Mouse (Mus musculus) kidney, postnatal 10 days (tissue): ENCODE results near the gene Krtap11-1.

ENCODE experiments used
- DNase-seq: peaks from one replicate; pipeline ENCODE4 v3.0.0; 2021; ENCODE audit warnings: mixed read lengths

Krtap11-1 gene

DNA sequence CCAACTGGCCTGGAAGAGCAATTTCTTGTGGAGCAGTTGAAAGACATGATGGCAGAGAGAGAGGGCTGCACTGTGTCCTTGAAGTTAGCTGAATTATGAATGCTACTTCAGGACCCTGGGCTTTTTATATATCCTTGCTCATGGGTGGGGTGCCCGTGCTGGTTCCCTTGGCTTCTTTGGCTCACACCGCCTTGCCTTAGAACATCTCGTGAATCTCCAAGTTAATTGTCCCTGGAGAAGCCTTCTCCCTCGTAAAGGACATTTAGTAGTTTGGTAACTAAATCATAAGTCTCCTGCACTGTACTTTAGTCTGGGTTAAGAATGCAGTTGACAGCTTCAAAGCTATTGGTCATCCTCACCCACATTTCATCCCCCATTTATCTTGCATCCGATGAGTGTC, at the start of gene Krtap11-1:
Gene Krtap11-1 (minus strand): TSS at position 101 of the 400 bp plus-strand sequence.
- no peak for DNase-seq

DNA sequence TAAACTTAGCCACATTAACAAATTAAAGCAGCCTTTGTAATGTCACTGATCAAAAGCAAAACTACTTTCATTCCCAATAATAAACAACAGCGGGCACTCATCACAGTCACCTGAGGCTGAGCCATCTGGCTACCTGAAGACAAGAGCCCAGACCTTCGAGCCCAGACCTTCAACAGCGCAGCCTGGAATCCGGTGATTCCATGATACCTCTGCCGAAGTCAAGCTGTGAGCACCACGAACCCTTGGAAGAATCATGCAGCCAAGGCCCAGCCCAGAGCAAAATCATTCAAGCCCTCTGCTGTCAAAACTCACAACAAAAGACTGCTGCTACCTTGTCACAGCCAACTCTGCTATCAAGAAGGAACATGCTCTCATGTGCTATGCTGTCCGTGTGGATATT, 47.2 kb upstream of the Krtap11-1 start:
- no peak for DNase-seq

DNA sequence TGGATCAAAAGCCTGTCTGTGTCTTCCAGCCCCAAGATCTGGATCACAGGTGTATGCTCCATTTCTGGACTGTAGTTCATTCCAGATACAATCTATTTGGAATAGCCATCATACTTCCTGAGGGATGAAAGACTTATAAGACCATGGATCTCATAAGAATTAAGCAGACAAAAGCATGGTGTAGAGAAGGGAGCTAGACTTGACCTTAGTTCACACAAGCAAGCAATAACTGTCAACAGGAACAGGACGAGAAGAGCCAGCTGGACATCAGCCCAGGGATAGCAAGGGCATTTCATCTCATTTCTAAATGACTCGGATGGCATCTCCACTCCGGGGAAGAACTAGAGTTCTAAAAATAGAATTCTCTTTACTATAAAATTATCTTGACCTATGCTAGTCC, 46.3 kb upstream of the Krtap11-1 start:
- peak; percentile 21 for DNase-seq

DNA sequence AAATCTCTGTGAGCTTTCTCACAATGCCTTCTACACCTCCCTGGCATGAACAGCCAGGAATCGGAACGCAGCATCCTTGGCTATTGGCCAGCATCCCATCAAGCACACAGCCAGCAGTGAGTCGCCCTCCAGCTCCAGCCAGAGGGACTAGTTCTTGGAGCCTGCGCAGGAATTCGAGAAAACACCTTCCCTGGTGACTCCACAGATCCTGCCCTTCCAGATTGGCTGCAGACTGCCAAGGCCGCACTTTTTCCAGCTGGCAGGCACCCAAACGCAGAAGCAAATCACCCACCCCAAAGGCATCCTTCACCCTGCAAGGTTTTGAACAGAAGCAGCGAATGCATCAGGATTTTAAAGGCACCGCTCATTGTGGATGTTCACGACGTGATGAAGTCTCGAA, 42.7 kb upstream of the Krtap11-1 start:
- DNase-seq, result peak; percentile 6

DNA sequence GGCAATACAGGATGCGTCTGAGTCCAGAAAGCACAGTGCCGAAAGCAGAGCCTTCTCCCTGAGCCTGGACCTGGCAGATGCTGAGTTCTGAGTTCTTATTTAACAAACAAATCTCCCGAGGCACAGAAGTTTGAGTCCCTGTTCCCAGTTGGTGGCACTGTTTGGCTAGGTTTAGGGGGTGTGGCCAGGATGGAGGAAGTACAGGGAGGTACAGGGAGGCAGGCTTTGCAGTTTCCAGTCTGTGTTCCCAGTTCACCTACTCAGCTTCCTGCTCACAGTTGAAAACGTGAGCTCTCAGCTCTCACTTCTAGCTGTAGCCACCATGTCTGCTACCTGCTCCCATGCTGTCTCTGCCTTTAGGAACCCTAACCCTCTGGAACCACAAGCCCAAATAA, 37.8 kb upstream of the Krtap11-1 start:
- no peak for DNase-seq

DNA sequence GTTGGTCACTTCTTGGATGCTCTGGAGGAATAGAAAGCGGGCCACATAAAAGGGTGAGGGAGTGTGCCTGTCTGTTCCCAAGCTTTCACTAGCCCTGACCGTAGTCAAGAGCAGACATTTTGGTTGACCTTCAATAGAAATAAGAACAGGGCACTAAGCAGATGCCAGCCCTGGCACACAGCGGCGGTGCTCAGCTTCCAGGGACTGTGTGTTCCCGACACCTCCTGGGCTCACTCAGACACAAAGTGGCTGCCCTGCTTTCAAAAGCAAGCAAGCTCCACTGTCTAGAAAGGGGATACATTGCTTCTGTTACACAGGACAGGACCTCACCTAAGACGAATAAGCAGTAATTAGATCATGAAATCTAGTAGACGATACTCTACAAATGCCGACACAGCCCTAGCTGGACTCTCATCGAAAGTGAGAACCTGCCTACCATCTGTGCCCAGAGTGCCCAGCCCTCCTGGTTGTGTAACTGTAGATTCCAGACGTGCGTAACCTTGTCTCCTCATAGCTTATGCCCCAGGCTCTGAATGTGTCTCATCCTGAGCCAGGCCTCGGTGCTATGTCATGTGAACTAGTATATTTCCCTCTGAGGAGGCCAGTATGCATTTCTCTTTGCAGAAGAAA, 37.3 kb upstream of the Krtap11-1 start:
- DNase-seq, result no peak

DNA sequence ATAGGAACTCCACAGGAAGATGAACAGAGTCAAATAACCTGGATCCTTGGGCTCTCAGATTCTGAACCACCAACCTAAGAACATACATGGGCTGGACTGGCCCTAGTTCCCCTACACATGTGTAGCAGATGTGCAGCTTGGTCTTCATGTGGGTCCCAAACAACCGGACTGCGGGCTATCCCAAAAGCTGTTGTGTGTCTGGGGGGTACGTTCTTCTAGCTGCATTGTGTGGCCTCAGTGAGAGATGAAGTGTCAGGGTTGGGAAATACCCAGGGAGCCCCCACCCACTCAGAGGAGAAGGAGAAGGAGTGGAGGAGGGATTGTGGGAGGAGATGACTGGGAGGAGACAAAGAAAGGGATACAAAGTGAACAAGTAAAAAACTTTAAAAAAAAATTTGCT, 36.0 kb upstream of the Krtap11-1 start:
- DNase-seq, result no peak

DNA sequence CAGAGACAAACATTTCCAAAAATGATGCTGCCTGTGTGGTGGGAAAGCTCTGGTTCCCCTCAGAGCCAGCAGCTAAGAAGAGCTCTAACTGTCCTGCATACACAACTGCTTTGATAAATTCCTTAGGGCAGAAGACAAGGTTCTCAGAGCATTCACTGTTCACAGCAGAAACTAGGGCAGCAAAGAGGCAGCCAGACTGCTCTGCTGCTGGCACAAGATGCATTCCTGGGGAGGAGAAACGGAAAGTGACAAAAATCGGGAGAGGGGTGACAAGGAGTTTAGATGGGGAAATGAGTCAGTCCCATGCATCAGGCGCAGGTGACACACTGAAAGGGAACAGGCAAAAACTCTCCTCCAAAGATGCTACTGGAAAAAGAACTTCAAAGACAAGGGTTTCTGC, 16.2 kb upstream of the Krtap11-1 start:
- no peak for DNase-seq

DNA sequence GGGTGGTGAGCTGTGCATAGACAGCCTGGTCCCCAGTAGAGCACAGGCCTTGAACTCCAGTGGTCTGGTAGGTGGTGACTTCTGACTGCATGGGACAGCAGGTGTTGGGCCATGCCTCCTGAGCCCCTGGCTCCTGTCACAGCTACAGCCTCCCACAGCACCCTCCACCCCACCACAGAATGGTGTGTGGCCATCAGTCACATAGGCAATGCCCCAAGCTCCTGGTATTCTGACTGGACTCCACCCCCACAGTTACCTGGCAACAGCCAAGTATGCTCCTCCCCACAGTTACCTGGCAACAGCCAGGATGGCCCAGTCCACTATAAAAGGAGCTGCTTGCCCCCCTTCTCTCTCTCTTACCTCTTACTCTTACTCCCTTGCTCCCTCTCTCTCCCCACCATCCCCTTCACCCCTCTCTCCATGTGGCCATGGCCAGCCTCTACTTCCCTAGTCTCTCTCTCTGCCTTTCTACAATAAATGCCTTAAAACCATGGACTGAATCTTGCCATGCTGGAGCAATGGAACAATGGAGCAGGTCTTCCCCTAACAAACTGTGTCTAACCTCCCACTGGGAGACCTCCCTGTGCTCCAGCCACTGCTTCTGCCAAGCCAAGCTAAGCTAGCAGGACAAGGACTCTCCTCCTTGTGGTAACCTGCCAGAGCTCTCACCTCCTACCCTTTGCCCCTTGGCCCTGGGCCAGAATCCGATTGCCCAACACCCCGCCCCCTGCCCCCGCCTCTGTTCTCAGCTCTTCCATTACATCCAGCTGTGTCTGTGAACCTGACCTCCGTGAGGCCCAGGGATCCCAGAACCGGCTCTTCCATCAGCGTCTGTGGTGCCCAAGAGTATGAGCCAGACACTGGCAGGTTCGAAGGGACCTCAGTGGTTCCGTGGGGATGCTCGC, 14.9 kb upstream of the Krtap11-1 start:
- peak; percentile 17 for DNase-seq

DNA sequence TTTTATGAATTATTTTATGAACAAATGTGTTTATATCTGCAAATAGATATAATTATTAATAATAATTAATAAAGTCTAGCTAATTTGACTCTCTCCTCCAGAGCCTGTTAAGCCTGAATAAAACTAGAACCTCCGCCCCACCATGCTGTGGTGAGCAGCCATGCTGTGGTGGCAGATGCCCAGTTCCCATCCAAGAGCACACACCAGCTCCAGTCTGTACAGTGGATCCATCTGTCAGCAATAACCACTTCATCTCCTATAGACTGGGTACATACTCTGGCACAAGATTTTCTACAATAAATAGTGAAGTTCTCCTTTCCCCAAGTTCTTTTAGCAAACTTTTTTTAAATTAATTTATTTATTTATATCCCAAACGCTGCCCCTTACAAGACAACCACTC, 10.7 kb upstream of the Krtap11-1 start:
- DNase-seq, result no peak

DNA sequence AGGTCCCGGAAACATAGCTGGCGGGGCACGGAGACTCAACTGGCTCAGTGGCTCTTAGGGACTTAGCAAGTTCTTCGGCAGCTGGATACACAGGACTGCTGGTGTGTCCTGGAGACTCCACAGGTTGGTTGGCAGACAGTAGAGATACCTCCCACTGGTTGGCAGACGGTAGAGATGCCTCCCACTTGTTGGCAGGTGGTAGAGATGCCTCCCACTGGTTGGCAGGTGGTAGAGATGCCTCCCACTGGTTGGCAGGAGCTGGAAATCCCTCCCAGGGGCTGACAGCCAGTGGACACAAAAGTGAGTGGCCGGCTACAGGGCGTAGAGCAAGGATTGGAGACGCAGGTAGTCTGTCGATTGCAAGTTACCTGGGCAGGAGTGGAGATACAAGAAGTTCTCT, 467 bp downstream of the Krtap11-1 start:
- no peak for DNase-seq

DNA sequence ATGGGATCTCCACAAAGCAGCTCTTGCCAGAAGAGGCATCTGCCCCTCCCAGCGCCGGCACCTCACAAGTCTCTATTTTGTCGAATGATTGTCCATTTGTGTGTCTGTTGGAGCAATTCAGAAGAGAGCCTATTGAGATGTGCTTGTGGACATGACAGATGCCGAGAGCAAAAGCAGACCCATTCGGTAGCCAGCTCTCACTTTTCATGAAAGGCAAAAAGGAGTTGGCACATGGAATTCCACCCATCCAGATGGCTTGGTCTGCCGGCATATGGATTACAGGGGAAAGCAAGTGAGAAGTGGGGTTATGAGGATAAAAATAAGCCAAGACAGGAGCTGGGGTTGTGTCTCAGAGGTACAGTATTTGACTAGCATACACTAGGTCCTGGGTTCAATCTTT, 1.8 kb downstream of the Krtap11-1 start:
- DNase-seq, result no peak

DNA sequence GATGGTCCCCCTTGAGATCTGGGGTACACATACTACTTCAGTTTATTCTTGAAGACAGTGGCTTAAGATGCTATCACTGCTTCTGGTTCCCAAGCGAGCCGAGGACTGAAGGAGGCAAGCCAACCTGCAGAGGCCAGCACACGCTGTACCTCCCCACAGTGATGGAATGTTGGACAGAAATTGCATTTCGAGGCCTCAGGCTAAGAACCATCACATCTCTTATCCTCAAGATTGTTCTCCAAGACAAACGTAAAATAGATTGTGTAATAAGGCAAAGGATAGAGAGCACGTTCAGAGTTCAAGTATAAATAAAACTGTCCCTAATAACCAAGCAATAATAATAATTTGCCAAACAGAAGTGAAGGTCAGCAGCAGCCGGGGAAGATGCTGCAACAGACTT, 2.8 kb downstream of the Krtap11-1 start:
- DNase-seq, result no peak

DNA sequence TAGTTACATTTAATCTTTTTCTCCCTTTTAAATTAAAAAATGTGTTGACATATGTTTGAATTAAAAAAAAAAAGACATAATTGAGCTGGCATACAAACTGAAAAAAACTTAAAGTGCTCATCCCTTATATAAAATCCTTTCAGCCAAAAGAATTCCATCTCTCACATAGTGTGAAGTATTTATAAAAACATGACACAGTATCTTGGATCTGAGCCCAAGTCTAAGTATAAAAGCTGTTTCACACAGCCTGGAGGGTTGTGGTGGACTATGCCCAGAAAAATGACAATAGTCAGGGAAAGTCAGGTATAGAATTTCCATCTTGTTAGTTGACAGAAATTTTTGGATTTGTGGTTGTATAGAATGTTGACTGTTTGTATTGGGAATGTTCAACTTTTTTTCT, 20.7 kb downstream of the Krtap11-1 start:
- no peak for DNase-seq

DNA sequence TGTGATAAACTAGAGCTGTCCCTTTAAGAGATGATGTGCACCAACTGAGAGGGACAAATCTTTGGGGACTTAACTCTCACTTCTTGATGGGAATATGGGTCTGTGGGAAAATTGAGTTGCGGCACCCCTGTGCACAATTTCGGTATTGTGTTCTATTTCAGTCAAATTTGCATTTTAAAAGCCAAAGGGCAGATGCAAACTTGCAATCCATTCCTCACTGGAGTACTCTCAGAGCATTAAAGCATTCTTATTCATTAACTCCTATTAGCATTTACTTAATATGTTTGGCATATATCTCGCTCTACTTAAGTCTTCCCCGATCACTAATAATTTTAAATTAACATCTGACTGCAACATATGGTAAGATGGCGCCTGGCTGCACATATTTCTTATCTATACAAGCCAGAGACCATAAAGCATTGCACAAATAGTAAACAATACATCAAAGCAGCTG, 32.9 kb downstream of the Krtap11-1 start:
- no peak for DNase-seq

DNA sequence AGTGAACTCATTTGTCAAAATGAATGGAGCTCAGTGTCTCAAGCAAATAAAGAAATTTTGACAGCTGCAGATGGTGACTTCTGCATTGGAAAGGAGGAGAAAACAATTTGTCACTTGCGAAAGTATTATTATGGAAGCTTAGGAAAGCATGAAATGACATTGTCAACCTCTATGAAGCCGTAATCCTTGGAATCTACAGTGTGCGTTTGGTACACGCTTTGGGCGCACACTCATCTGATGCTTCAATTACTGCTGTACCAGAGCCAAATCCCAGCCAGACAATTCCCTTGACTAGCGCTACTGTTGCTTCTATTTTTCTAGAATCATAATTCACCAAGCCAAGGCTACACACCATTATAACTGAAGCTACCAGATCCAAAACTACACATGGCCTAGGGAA, 33.6 kb downstream of the Krtap11-1 start:
- no peak for DNase-seq

DNA sequence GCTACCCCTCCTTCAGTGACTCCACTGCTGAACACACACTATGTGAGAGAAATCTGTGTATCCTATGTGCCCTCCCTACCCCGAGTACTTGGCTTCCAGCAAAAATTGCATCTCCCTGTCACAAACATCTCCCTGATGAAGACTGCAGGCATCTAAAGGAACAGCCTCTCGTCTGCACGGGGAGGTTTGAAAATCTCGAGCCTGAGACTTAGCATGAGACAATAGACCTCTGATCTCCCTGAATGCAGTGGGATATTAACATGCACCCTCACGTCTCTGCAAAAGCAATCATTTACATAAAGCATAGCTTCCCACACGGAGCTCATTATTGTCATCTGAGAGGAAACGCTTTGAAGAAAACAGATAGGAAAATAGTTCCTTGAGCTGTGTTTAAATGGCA, 40.4 kb downstream of the Krtap11-1 start:
- no peak for DNase-seq

DNA sequence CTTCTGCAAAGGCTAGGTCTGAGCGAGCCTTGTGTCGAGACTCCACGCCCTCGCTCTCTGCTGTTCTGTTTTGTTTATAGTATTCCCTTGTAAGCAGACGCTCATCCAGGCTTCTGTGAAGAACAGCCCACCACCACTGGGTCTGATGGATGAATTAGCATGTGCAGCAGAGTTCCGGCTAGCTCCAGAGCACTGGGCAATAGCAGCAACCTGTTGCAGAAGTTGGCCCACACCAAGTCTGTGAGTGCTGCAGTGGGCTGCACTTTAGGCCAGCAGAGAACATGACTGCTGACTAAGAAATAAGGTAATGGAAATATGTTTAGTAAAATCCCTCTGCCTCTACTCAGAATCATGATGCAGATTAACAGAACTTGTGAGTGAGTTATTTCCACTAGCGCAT, 41.1 kb downstream of the Krtap11-1 start:
- DNase-seq, result no peak

DNA sequence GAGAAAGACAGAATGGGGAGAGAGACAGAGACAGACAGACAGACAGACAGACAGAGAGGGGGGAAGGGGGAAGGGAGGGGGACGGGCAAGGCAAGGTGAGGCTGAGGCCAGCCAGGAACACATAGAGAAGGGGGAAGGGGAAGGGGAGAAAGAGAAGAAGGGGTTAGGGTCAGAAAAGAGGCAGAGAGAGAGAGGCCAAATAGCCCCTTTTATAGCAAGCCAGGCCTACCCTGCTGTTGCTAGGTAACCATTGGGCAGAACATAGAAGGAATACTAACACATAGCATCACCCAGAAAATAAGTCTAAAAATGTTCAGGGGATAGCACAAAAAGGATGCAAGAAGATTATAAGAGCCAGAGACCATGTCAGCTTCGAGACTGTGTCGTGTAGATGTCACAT, 42.6 kb downstream of the Krtap11-1 start:
- no peak for DNase-seq

DNA sequence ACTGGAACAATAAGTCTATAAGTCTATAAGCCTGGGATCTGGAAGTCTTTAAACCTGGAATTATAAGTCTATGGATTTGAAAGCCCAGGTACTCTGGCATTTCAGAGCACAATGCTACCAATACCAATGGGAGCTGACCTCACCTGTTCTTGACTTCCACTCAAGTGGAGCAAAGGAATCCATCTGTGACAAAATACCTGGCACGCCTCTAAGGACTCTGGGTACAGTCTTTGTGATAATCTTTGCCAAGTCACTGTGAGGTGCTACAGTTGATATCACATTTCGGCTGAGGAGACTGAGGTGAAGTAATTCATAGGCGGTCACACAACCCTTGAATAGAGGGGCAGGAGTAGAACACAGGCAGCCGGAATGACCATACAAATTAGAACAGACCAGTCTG, 50.0 kb downstream of the Krtap11-1 start:
- no peak for DNase-seq

DNA sequence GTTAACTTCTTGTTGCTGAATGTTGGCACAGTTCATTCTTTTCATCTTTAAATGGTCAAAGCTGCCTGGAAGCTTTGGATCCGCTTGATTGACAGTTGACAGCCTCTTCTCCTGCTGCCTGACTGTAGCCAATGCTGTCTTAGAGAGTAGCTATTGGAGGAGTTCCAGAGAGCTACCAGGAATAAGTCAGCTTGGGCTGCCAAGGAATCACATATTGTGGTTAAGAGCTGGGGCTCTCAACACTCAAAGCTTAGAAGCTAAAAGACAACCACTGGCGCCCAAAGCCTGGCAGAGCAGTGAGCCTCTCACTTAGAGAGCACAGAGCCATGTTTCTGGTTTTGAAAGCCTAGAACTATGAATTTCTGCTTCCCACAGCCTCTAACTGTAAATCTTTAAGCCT, 50.4 kb downstream of the Krtap11-1 start:
- DNase-seq, result no peak
